Mouse (Mus musculus): ENCODE results near the gene Spock1.

- TF ChIP-seq CTCF (IDR thresholded peaks at IDR 0.05; ENCODE audit: borderline replicate concordance, insufficient read depth, low read length) = no peak
- TF ChIP-seq POLR2A (IDR thresholded peaks at IDR 0.05; ENCODE audit: low read depth, low read length) = no peak
Observed at GRCm38 (mm10) chr13:57431815-57432214, 476.3 kb downstream of the Spock1 start.
